16 mouse cellular contexts compared by ENCODE assay signal in genomic region chr2:52609486-52609885, GRCm38 (mm10).
"Had no signal": no experiment of that assay in that cellular context is flagged by ENCODE, and none has a peak within 500 bp of the region (broad histone marks: within the 10 kb centered on the region; RNA-seq: fewer than 3 reads in every experiment).

No protein-coding gene starts in this region.

- H3K36me3 ChIP-seq: neural tube, embryonic 12.5 days; neural tube, embryonic 13.5 days; neural tube, embryonic 15.5 days; stomach, embryonic 15.5 days had no signal

- H3K9ac ChIP-seq: neural tube, embryonic 12.5 days; neural tube, embryonic 13.5 days; neural tube, embryonic 15.5 days; stomach, embryonic 15.5 days had no signal

- H3K4me3 ChIP-seq: neural tube, embryonic 12.5 days; neural tube, embryonic 13.5 days; neural tube, embryonic 15.5 days; stomach, embryonic 15.5 days had no signal

- DNase-seq: retina, postnatal 1 day; right cerebral cortex, adult 18-20 months; right cerebral cortex, postnatal 14 days; right cerebral cortex, postnatal 25 days; right cerebral cortex, postnatal 4 days; spleen, adult 18-20 months; thymus, adult 18-20 months; thymus, adult 2 months; thymus, postnatal 14 days; thymus, postnatal 25 days; thymus, postnatal 36 days had no signal

- H3K27me3 ChIP-seq: neural tube, embryonic 12.5 days; neural tube, embryonic 13.5 days; neural tube, embryonic 15.5 days; stomach, embryonic 15.5 days had no signal

- H3K27ac ChIP-seq: neural tube, embryonic 12.5 days; neural tube, embryonic 13.5 days; neural tube, embryonic 15.5 days; stomach, embryonic 15.5 days; stomach, postnatal 0 days had no signal

- H3K9me3 ChIP-seq: neural tube, embryonic 12.5 days; neural tube, embryonic 13.5 days; neural tube, embryonic 15.5 days; stomach, embryonic 15.5 days had no signal

- H3K4me1 ChIP-seq: neural tube, embryonic 12.5 days; neural tube, embryonic 13.5 days; neural tube, embryonic 15.5 days; stomach, embryonic 15.5 days had no signal
